Mouse (Mus musculus) megakaryocyte progenitor cell, adult 5-6 weeks (primary cell): ENCODE measurements around the gene Hspb7. TPM values are rescaled to one million over a fixed set of nuclear protein-coding genes. Genes with fewer than 3 reads are reported as not detected.

Experiments
- ATAC-seq: replicated peaks from 2 replicates; pipeline ENCODE4 v1.8.0; 2016; ENCODE audit warnings: mild to moderate bottlenecking, moderate TSS enrichment, inconsistent platforms; ENCODE audit not compliant: poor library complexity
- total RNA-seq, 2 experiments: library from RNA; stranded (forward) in 1 of 2; stranded (reverse) in 1 of 2; fragments of 157-497, 149-512 nt in 1 of 2; fragments of 200-1000 nt in 1 of 2; gene quantifications; 2 replicates each; pipeline versions ENCODE4 v1.2.3 to v1.2.4; 2015 to 2017

Hspb7 gene
- total RNA-seq, 2 experiments from 2014 or later, result not detected

GRCm38 (mm10) chr4:141467581-141467927, 47.0 kb downstream of the Hspb7 start:
- no peak for ATAC-seq

GRCm38 (mm10) chr4:141468576-141468975, 48.0 kb downstream of the Hspb7 start:
- ATAC-seq, result no peak

DNA sequence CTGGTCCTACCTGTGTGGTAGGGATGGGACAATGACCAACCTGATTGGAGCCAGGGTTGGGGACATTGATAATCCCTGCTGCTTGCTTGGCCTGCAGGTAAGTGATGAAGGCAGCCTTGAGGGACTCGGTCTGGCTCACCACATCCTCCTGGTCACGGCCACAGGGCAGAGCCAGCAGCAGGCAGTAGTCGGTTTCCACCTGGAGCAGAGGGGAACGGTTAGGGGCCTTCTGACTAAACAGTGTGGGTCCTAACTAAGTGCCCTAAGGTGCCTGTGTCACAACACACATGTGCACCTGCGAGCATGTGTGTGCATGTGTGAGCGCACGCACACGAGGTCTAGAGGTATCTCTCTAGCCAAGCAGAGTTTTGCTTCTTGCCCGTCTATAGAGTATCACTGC, 48.8 kb downstream of the Hspb7 start:
- ATAC-seq, result no peak

GRCm38 (mm10) chr4:141471491-141471890, 50.9 kb downstream of the Hspb7 start:
- ATAC-seq, result no peak

- ATAC-seq, result no peak
Observed at GRCm38 (mm10) chr4:141472641-141473321, 52.2 kb downstream of the Hspb7 start.

DNA sequence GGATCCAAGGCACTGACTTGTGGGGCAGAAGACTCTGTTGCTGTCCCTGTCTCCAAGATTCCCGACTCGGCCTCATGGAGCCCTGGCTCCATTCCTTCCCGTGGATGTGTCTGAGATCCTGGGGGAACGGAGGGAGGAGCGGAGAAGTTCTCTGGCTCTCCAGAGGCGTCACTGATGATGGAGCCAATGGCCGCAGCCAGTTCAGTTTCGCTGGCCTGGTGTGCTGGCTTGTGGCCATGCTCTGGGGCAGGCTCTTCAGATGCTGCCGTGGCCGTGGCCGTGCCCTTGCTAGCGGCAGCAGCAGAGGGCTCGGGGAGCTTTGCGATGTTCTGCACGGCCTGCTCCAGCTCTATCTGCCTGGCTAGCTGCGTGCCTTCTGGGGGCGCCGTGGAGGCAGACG, 53.9 kb downstream of the Hspb7 start:
- ATAC-seq, result no peak

Other genes starting within 250 kb of the Hspb7 start
- gene Rsg1, start 206.8 kb upstream of the Hspb7 start, total RNA-seq (2015), result 0.73 and 1.4 TPM in 2 replicates
- 1.8 and 3.5 TPM in 2 replicates for gene Rsg1, start 206.8 kb upstream of the Hspb7 start, total RNA-seq (2017)
- gene Arhgef19, start 181.3 kb upstream of the Hspb7 start, total RNA-seq (2015), result not detected in 2 replicates
- not detected in 2 replicates for gene Arhgef19, start 181.3 kb upstream of the Hspb7 start, total RNA-seq (2017)
- gene Epha2, start 119.5 kb upstream of the Hspb7 start, total RNA-seq (2015), result 0.46 and 0.49 TPM in 2 replicates
- gene Epha2, start 119.5 kb upstream of the Hspb7 start, total RNA-seq (2017), result 0.14 and 0.50 TPM in 2 replicates
- not detected in 2 replicates for gene Fam131c, start 52.6 kb upstream of the Hspb7 start, total RNA-seq (2015)
- not detected in 2 replicates for gene Fam131c, start 52.6 kb upstream of the Hspb7 start, total RNA-seq (2017)
- gene Clcnka, start 22.1 kb upstream of the Hspb7 start, total RNA-seq (2015), result not detected in 2 replicates
- not detected in 2 replicates for gene Clcnka, start 22.1 kb upstream of the Hspb7 start, total RNA-seq (2017)
- gene Clcnkb, start 4.8 kb upstream of the Hspb7 start, total RNA-seq (2015), result not detected in 2 replicates
- gene Clcnkb, start 4.8 kb upstream of the Hspb7 start, total RNA-seq (2017), result not detected in 2 replicates
- not detected in 2 replicates for gene Srarp, start 15.3 kb downstream of the Hspb7 start, total RNA-seq (2015)
- gene Srarp, start 15.3 kb downstream of the Hspb7 start, total RNA-seq (2017), result not detected in 2 replicates
- gene Zbtb17, start 23.9 kb downstream of the Hspb7 start, total RNA-seq (2015), result 12.0 and 14.0 TPM in 2 replicates
- 15.2 and 21.3 TPM in 2 replicates for gene Zbtb17, start 23.9 kb downstream of the Hspb7 start, total RNA-seq (2017)
- gene Spen, start 117.8 kb downstream of the Hspb7 start, total RNA-seq (2015), result 28.4 and 35.6 TPM in 2 replicates
- gene Spen, start 117.8 kb downstream of the Hspb7 start, total RNA-seq (2017), result 22.8 and 29.0 TPM in 2 replicates
- gene Fblim1, start 185.3 kb downstream of the Hspb7 start, total RNA-seq (2015), result not detected in 2 replicates
- 0.07 TPM in 1 of 2 replicates, not detected in the other for gene Fblim1, start 185.3 kb downstream of the Hspb7 start, total RNA-seq (2017)
- gene Tmem82, start 197.9 kb downstream of the Hspb7 start, total RNA-seq (2015), result 0.10 and 0.76 TPM in 2 replicates
- 0.46 and 1.6 TPM in 2 replicates for gene Tmem82, start 197.9 kb downstream of the Hspb7 start, total RNA-seq (2017)
- not detected in 2 replicates for gene Slc25a34, start 203.0 kb downstream of the Hspb7 start, total RNA-seq (2015)
- not detected in 2 replicates for gene Slc25a34, start 203.0 kb downstream of the Hspb7 start, total RNA-seq (2017)
- 7.2 and 12.8 TPM in 2 replicates for gene Plekhm2, start 244.1 kb downstream of the Hspb7 start, total RNA-seq (2015)
- gene Plekhm2, start 244.1 kb downstream of the Hspb7 start, total RNA-seq (2017), result 9.8 and 11.0 TPM in 2 replicates